Mouse (Mus musculus): ENCODE measurements around the gene Uhmk1. TPM values are rescaled to one million over a fixed set of nuclear protein-coding genes. Genes with fewer than 3 reads are reported as not detected.

The Uhmk1 gene
- total and polyA plus RNA-seq, 3 experiments = 22.7 to 32.5 (median 25.0) TPM

- H3K4me2 ChIP-seq (ENCODE audit: insufficient read depth, low read depth, poor library complexity, severe bottlenecking) = no peak overlapping the region
- dilution Hi-C loops (cut with MboI; ENCODE audit: extremely low pct_ligation_motif_present, extremely low pct_unique_long_range_greater_than_20kb, low sequenced_read_pairs) = no loop called here
- DNase-seq (ENCODE audit: extremely low read depth) = no peak
Observed at GRCm38 (mm10) chr1:170220351-170220750, 5.2 kb upstream of the Uhmk1 start.

GRCm38 (mm10) chr1:170218091-170218884, 3.1 kb upstream of the Uhmk1 start:
- H3K79me2 ChIP-seq (replicated peaks; ENCODE audit: control insufficient read depth, extremely low read depth, insufficient read depth, poor library complexity, severe bottlenecking) = peaks cover 14% of the 10 kb centered on the region
- no peaks in the 10 kb centered on the region for H3K36me3 ChIP-seq (replicated peaks in 1 of 2; ENCODE audit: control insufficient read depth in 1 of 2, insufficient read depth in 1 of 2, low read length in 1 of 2)
- H3K4me1 ChIP-seq (ENCODE audit: control insufficient read depth in 1 of 2, insufficient read depth in 2 of 2) = peaks cover 0 to 10% of the 10 kb centered on the region in 2 experiments; a peak in 2 of 4 replicates
- in situ Hi-C loops (cut with MboI; ENCODE audit: low pct_ligation_motif_present, low pct_unique_long_range_greater_than_20kb, low sequenced_read_pairs) = loop anchor here (10.0 kb wide), 1 partner anchor 387 kb away; no protein-coding TSS in a partner anchor
- TF ChIP-seq ZKSCAN1 (IDR thresholded peaks at IDR 0.05; ENCODE audit: borderline replicate concordance, low read depth, low read length) (no peak), ETS1 (conservative IDR thresholded peaks at IDR 0.05; ENCODE audit: low read depth, low read length) (no peak), SMC3 (IDR thresholded peaks at IDR 0.05; ENCODE audit: low read depth, low read length) (peak; percentile 89), UBTF (IDR thresholded peaks at IDR 0.05; ENCODE audit: low read depth, low read length) (no peak), MAFK (IDR thresholded peaks at IDR 0.05; ENCODE audit: insufficient replicate concordance, low read length) (no peak), ZC3H11A (IDR thresholded peaks at IDR 0.05; ENCODE audit: low read depth, low read length) (0 out of 2 replicates have a peak, but pooled peaks have one; percentile 1), POLR2AphosphoS2 (IDR thresholded peaks at IDR 0.05; ENCODE audit: low read depth, low read length) (no peak), CTCF (conservative IDR thresholded peaks at IDR 0.05 in 1 of 2, IDR thresholded peaks at IDR 0.05 in 1 of 2; ENCODE audit: low read depth in 2 of 2, low read length in 2 of 2) (peak; percentile 29 to 91; a peak in 2 of 4 replicates), MYC (IDR thresholded peaks at IDR 0.05; ENCODE audit: low read depth, low read length) (no peak), USF2 (conservative IDR thresholded peaks at IDR 0.05; ENCODE audit: low read depth, low read length) (no peak), TBP (conservative IDR thresholded peaks at IDR 0.05; ENCODE audit: low read depth, low read length) (no peak), RAD21 (IDR thresholded peaks at IDR 0.05; ENCODE audit: low read depth, low read length) (peak; percentile 86), MEF2A (IDR thresholded peaks at IDR 0.05; ENCODE audit: borderline replicate concordance, low read depth, low read length) (no peak), MAX (IDR thresholded peaks at IDR 0.05; ENCODE audit: low read length) (no peak)
- H3K4me2 ChIP-seq (ENCODE audit: insufficient read depth, low read depth, poor library complexity, severe bottlenecking) = peak overlapping the region; percentile 38; the same call in 1 of the 2 replicates
- H3K27me3 ChIP-seq (replicated peaks) = no peaks in the 10 kb centered on the region
- no peak overlapping the region for H3K9ac ChIP-seq (ENCODE audit: insufficient read depth, low read depth)
- dilution Hi-C loops (cut with MboI; ENCODE audit: extremely low pct_ligation_motif_present, extremely low pct_unique_long_range_greater_than_20kb, low sequenced_read_pairs) = no loop called here
- no peak overlapping the region for H3K4me3 ChIP-seq (replicated peaks in 1 of 3; ENCODE audit: low read depth in 2 of 3, low read length in 2 of 3, poor library complexity in 1 of 3)
- no peak overlapping the region for H3K27ac ChIP-seq (ENCODE audit: insufficient read depth, low read depth)
- DNase-seq (ENCODE audit: extremely low read depth) = peak; percentile 79
- H3K9me3 ChIP-seq (replicated peaks; ENCODE audit: low read length) = no peaks in the 10 kb centered on the region

More at GRCm38 (mm10) chr1:170220351-170220750, 5.2 kb upstream of the Uhmk1 start:
- 0 out of 4 replicates have a peak, but pooled peaks cover 0 to 7% of the 10 kb centered on the region in 2 experiments for H3K4me1 ChIP-seq (ENCODE audit: control insufficient read depth in 1 of 2, insufficient read depth in 2 of 2)
- no peaks in the 10 kb centered on the region for H3K27me3 ChIP-seq (replicated peaks)
- H3K27ac ChIP-seq (ENCODE audit: insufficient read depth, low read depth) = no peak overlapping the region
- no peaks in the 10 kb centered on the region for H3K79me2 ChIP-seq (replicated peaks; ENCODE audit: control insufficient read depth, extremely low read depth, insufficient read depth, poor library complexity, severe bottlenecking)
- no peak for TF ChIP-seq CHD2 (IDR thresholded peaks at IDR 0.05; ENCODE audit: low read length)
- no peak for TF ChIP-seq USF1 (IDR thresholded peaks at IDR 0.05; ENCODE audit: low read depth, low read length)
- no peak for TF ChIP-seq UBTF (IDR thresholded peaks at IDR 0.05; ENCODE audit: low read depth, low read length)
- TF ChIP-seq ETS1 (conservative IDR thresholded peaks at IDR 0.05; ENCODE audit: low read depth, low read length) = no peak
- no peak for TF ChIP-seq NRF1 (IDR thresholded peaks at IDR 0.05; ENCODE audit: low read depth, low read length)
- no peak for TF ChIP-seq JUN (IDR thresholded peaks at IDR 0.05; ENCODE audit: insufficient read depth, low read depth, low read length)
- TF ChIP-seq ZKSCAN1 (IDR thresholded peaks at IDR 0.05; ENCODE audit: borderline replicate concordance, low read depth, low read length) = no peak
- in situ Hi-C loops (cut with MboI; ENCODE audit: low pct_ligation_motif_present, low pct_unique_long_range_greater_than_20kb, low sequenced_read_pairs) = loop anchor here (10.0 kb wide), 1 partner anchor 74 kb away; no protein-coding TSS in a partner anchor
- H3K4me3 ChIP-seq (replicated peaks in 1 of 3; ENCODE audit: low read depth in 2 of 3, low read length in 2 of 3, poor library complexity in 1 of 3) = no peak overlapping the region
- no peak overlapping the region for H3K9ac ChIP-seq (ENCODE audit: insufficient read depth, low read depth)
- no peaks in the 10 kb centered on the region for H3K36me3 ChIP-seq (replicated peaks in 1 of 2; ENCODE audit: control insufficient read depth in 1 of 2, insufficient read depth in 1 of 2, low read length in 1 of 2)
- no peaks in the 10 kb centered on the region for H3K9me3 ChIP-seq (replicated peaks; ENCODE audit: low read length)

Measured in CH12.LX (cell line).